Mouse (Mus musculus): ENCODE data around the gene Spon2. TPM values are rescaled to one million over a fixed set of nuclear protein-coding genes. Genes with fewer than 3 reads are reported as not detected.

Spon2 gene
- polyA plus RNA-seq, 1 experiment from 2014 or later: 23.4 TPM

DNA sequence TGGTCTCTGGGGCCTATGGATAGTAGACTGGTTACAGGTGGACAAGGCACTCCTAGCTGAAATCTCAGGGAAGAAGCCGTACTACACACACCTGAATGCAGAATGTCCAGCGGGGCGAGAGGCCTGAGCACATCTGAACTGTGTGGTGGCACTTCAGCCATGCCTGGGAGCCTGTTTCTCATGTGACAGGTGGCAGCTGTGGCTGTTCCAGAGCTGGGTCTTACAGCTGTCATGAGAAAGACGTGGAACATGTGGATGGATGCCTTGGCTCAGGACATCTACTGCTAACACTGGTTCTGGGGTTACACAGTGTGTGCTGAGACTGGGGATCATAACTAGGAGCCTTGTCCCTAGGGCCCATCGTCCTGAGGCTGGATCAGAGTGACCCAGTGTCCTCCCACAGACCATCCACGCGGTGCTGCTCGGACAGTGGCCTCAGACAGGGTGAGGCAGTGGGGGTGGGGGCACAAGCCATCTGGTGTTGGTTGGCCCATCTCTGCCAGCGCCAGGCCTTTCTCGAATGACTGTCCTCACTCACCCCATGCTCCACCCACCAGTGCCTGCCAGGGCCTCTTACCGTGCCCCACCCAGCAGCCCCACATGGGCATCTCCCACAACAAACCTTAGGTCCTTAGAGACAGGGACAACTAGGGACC lies 19.5 kb upstream of the Spon2 start:
- H3K27ac ChIP-seq (ENCODE audit: low read length): no peak overlapping the region
- H3K27me3 ChIP-seq (ENCODE audit: control insufficient read depth, insufficient read depth, low read depth, low read length): no peaks in the 10 kb centered on the region
- H3K9me3 ChIP-seq (ENCODE audit: control insufficient read depth, low read length): no peaks in the 10 kb centered on the region
- no peak overlapping the region for H3K4me2 ChIP-seq (ENCODE audit: low read depth, low read length)
- no peak for ATAC-seq (ENCODE audit: low read depth)
- no peak overlapping the region for H3K4me3 ChIP-seq (ENCODE audit: low read length)
- H3K36me3 ChIP-seq (ENCODE audit: control insufficient read depth, insufficient read depth, low read length): no peaks in the 10 kb centered on the region
- WGBS: 83% methylated on average over 11 of the region's 11 CpGs
- H3K4me1 ChIP-seq (replicated peaks; ENCODE audit: control insufficient read depth, insufficient read depth, low read length): peaks cover 19% of the 10 kb centered on the region
- H3K9ac ChIP-seq (ENCODE audit: low read length): no peak overlapping the region

DNA sequence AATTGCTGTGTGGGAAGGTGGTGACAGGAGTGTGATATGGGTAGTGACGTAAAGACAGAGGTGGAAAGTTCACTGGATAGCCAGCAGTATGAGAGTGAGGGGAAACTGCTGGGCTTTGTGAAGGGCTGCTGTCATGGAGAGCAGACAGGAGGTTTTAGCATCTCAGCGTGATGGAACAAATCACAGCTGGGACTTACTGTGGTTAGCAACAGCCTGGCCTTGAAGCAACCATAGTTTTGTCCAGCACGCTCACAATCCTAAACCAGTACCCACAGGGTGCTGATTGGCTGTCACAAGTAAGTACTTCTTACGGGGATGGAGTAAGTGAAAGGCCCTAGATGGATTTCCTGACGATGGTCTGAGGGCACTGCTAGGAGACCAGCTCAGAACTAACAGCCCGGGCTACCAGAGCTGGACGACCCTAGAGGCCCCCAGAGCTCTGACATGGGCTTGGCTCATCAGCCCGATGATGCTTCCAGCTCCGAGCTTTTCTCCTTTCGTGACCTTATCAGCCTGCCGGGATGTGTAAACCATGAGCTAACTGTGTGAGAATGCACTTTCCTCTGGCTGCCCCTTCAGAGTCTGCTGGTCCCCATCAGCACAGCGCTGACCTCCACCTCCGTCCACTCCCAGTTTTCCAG lies 16.3 kb upstream of the Spon2 start:
- Histone ChIP-seq H3K27ac (ENCODE audit: low read length) (peak overlapping the region; percentile 54), H3K4me3 (ENCODE audit: low read length) (no peak overlapping the region), H3K36me3 (ENCODE audit: control insufficient read depth, insufficient read depth, low read length) (no peaks in the 10 kb centered on the region), H3K4me1 (replicated peaks; ENCODE audit: control insufficient read depth, insufficient read depth, low read length) (peaks cover 19% of the 10 kb centered on the region), H3K9me3 (ENCODE audit: control insufficient read depth, low read length) (no peaks in the 10 kb centered on the region), H3K4me2 (ENCODE audit: low read depth, low read length) (no peak overlapping the region), H3K27me3 (ENCODE audit: control insufficient read depth, insufficient read depth, low read depth, low read length) (no peaks in the 10 kb centered on the region), H3K9ac (ENCODE audit: low read length) (no peak overlapping the region)
- ATAC-seq (ENCODE audit: low read depth): peak; percentile 90
- WGBS: 9% methylated on average over 13 of the region's 13 CpGs

DNA sequence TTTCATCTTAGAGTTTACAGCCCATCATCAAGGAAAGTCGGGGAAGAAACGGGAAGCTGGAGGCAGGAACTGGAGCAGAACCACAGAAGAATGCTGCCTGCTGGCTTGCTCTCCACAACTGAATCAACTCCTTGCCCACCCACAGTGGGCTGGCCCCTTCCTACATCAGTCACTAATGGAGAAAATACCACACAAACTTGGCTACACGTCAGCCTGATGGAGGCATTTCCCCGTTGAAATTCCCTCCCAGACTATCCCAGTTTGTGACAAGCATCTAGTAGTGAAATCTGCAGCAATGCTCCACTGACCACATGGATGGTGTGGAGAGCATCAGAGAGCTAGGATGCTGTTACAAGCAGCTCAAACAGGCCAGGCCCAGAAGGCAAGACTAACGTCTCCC lies 14.5 kb upstream of the Spon2 start:
- Histone ChIP-seq H3K4me3 (ENCODE audit: low read length) (no peak overlapping the region), H3K27ac (ENCODE audit: low read length) (no peak overlapping the region), H3K4me1 (replicated peaks; ENCODE audit: control insufficient read depth, insufficient read depth, low read length) (peaks cover 27% of the 10 kb centered on the region), H3K4me2 (ENCODE audit: low read depth, low read length) (no peak overlapping the region), H3K9ac (ENCODE audit: low read length) (no peak overlapping the region), H3K27me3 (ENCODE audit: control insufficient read depth, insufficient read depth, low read depth, low read length) (no peaks in the 10 kb centered on the region), H3K36me3 (ENCODE audit: control insufficient read depth, insufficient read depth, low read length) (no peaks in the 10 kb centered on the region), H3K9me3 (ENCODE audit: control insufficient read depth, low read length) (no peaks in the 10 kb centered on the region)
- no peak for ATAC-seq (ENCODE audit: low read depth)
- 66% methylated on average over 5 of the region's 5 CpGs for WGBS

DNA sequence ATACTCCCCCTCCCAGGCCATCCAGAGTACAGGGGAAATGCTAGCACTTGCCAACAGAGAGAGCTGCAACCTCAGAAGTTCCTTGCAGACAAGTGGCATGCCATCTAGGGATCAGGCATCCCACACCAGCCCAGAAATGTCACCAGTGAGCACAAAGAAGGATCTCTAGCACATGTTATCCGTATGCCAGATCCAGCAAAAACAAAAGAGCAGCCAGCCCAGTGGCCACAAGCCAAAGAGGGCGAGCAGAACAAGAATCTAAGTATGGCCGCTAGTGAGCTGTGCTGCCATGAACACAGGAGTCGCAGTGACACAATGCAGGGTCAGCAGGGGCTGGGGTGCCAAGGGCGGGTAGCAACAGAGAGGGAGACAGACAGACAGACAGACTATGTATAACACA lies 12.0 kb upstream of the Spon2 start:
- H3K9me3 ChIP-seq (ENCODE audit: control insufficient read depth, low read length): no peaks in the 10 kb centered on the region
- H3K4me2 ChIP-seq (ENCODE audit: low read depth, low read length): no peak overlapping the region
- H3K27ac ChIP-seq (ENCODE audit: low read length): no peak overlapping the region
- 42% methylated on average over 5 of the region's 5 CpGs for WGBS
- H3K4me1 ChIP-seq (replicated peaks; ENCODE audit: control insufficient read depth, insufficient read depth, low read length): peaks cover 26% of the 10 kb centered on the region
- no peaks in the 10 kb centered on the region for H3K36me3 ChIP-seq (ENCODE audit: control insufficient read depth, insufficient read depth, low read length)
- ATAC-seq (ENCODE audit: low read depth): no peak
- no peak overlapping the region for H3K9ac ChIP-seq (ENCODE audit: low read length)
- H3K4me3 ChIP-seq (ENCODE audit: low read length): no peak overlapping the region
- no peaks in the 10 kb centered on the region for H3K27me3 ChIP-seq (ENCODE audit: control insufficient read depth, insufficient read depth, low read depth, low read length)

DNA sequence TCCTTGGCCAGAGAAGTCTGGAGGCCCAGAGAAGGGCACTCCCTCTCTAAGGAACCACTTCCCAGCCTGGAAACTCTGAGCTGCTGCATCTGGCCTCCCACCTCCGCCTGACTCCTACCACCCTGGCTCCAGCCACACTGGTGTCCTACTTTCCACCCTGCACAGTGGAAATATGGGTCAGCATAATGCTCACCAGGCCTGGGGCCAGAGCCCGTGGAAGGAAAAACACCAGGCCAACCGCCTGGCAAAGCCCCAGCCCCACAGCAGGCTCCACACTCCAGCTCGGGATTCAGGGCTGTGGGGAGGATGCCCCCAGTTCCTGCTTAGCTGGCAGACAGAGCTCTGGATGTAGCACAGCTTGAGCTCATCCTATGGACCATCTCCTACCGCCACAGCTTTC lies 10.2 kb upstream of the Spon2 start:
- peaks cover 15% of the 10 kb centered on the region; the same call in 1 of the 2 replicates for H3K4me1 ChIP-seq (replicated peaks; ENCODE audit: control insufficient read depth, insufficient read depth, low read length)
- 37% methylated on average over 5 of the region's 5 CpGs for WGBS
- ATAC-seq (ENCODE audit: low read depth): peak; percentile 67
- no peak overlapping the region for H3K4me3 ChIP-seq (ENCODE audit: low read length)
- no peak overlapping the region for H3K4me2 ChIP-seq (ENCODE audit: low read depth, low read length)
- 0 out of 2 replicates have a peak overlapping the region, but pooled peaks have one; percentile 14 for H3K9ac ChIP-seq (ENCODE audit: low read length)
- no peaks in the 10 kb centered on the region for H3K36me3 ChIP-seq (ENCODE audit: control insufficient read depth, insufficient read depth, low read length)
- peak overlapping the region; percentile 53 for H3K27ac ChIP-seq (ENCODE audit: low read length)
- no peaks in the 10 kb centered on the region for H3K27me3 ChIP-seq (ENCODE audit: control insufficient read depth, insufficient read depth, low read depth, low read length)
- no peaks in the 10 kb centered on the region for H3K9me3 ChIP-seq (ENCODE audit: control insufficient read depth, low read length)

DNA sequence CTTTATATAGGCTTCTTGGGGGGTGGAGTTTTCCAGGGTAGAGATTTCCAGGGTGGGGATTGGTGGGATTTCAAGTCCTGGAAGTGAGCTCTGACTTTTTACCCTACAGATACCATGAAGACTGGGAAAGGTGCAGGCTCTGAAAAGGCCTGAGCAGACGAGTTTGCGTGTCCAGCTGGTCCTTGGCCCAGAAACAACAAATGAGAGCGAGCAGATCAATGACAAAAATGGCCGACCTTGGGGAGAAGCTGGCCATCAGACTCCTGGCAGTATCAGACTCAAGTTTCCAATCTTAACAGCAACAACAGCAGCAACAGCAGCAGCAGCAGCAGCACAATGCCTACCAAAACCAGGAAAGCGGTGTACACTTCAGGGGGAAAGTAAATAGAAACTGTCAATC lies 7.4 kb upstream of the Spon2 start:
- no peaks in the 10 kb centered on the region for H3K27me3 ChIP-seq (ENCODE audit: control insufficient read depth, insufficient read depth, low read depth, low read length)
- WGBS: 73% methylated on average over 5 of the region's 5 CpGs
- no peak overlapping the region for H3K4me2 ChIP-seq (ENCODE audit: low read depth, low read length)
- no peaks in the 10 kb centered on the region for H3K36me3 ChIP-seq (ENCODE audit: control insufficient read depth, insufficient read depth, low read length)
- no peaks in the 10 kb centered on the region for H3K9me3 ChIP-seq (ENCODE audit: control insufficient read depth, low read length)
- peaks cover 27% of the 10 kb centered on the region; the same call in 1 of the 2 replicates for H3K4me1 ChIP-seq (replicated peaks; ENCODE audit: control insufficient read depth, insufficient read depth, low read length)
- no peak overlapping the region for H3K9ac ChIP-seq (ENCODE audit: low read length)
- H3K4me3 ChIP-seq (ENCODE audit: low read length): no peak overlapping the region
- no peak for ATAC-seq (ENCODE audit: low read depth)
- H3K27ac ChIP-seq (ENCODE audit: low read length): no peak overlapping the region

DNA sequence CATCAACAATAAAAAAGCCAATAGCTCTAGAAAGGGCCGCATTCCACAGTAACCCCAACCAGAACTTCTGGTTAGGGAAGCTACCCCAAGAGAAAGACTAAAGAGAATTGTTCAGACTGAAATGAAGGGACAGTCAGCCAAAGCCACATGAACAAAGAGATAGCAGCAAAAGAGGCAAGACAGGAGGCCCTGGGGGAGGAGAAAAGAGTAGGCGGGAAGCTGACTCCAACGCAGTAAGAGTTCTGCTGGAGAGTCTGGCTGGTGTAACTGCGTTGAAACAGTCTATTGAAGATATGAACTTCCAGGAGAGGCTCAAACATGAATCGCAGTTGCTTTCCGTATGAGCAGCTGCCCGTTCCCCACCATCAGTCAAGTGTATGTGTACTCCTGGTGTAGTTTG lies 6.2 kb upstream of the Spon2 start:
- Histone ChIP-seq H3K27me3 (ENCODE audit: control insufficient read depth, insufficient read depth, low read depth, low read length) (no peaks in the 10 kb centered on the region), H3K36me3 (ENCODE audit: control insufficient read depth, insufficient read depth, low read length) (no peaks in the 10 kb centered on the region), H3K27ac (ENCODE audit: low read length) (no peak overlapping the region), H3K4me1 (replicated peaks; ENCODE audit: control insufficient read depth, insufficient read depth, low read length) (peaks cover 31% of the 10 kb centered on the region; the same call in 1 of the 2 replicates), H3K4me3 (ENCODE audit: low read length) (no peak overlapping the region), H3K4me2 (ENCODE audit: low read depth, low read length) (no peak overlapping the region), H3K9me3 (ENCODE audit: control insufficient read depth, low read length) (no peaks in the 10 kb centered on the region), H3K9ac (ENCODE audit: low read length) (no peak overlapping the region)
- ATAC-seq (ENCODE audit: low read depth): no peak
- WGBS: 54% methylated on average over 7 of the region's 7 CpGs

DNA sequence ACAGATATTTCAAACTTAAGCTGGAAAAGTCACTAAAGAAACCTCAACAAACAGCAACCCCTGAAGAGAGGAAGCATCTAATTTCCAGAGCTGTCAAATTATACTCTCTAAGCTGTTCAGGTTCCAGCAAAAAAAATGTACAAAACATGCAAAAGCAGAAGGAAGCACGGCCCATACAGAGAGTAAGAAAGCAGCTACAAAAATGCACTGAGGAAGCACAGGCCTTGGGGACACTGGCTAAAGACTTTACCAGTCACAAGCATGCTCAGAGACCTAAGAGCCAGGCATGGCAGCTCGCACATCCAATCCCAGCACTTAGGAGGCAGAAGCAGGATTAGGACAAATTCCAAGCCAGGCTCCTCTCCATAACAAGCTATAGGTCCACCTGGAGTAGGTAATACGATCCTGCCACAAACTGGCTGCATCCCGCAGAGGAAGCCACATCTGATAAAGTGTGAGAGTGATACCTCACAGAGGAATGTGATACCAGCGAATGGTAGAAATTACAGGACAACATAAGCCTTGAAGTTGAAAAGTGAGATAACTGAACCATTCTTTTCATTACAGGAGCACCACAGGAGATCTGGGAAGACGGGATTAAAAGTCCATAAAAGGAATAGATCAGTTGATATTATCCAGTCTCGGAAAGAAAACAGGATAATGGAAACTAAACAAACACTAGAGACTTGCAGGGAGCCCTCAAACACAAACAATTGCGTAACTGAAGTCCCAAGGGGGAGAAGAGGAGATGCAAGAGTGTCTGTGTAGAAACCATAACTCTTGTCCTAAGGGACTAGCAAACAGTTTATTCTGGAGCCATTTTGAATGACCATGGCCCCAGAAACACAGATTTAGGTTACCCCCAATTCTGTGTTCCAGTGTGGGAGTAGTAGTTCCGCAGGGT lies 4.8 kb upstream of the Spon2 start:
- no peaks in the 10 kb centered on the region for H3K9me3 ChIP-seq (ENCODE audit: control insufficient read depth, low read length)
- no peak overlapping the region for H3K4me2 ChIP-seq (ENCODE audit: low read depth, low read length)
- H3K36me3 ChIP-seq (ENCODE audit: control insufficient read depth, insufficient read depth, low read length): no peaks in the 10 kb centered on the region
- H3K4me3 ChIP-seq (ENCODE audit: low read length): no peak overlapping the region
- H3K4me1 ChIP-seq (replicated peaks; ENCODE audit: control insufficient read depth, insufficient read depth, low read length): peaks cover 38% of the 10 kb centered on the region
- no peak overlapping the region for H3K9ac ChIP-seq (ENCODE audit: low read length)
- WGBS: 32% methylated on average over 9 of the region's 9 CpGs
- no peak for ATAC-seq (ENCODE audit: low read depth)
- no peaks in the 10 kb centered on the region for H3K27me3 ChIP-seq (ENCODE audit: control insufficient read depth, insufficient read depth, low read depth, low read length)
- H3K27ac ChIP-seq (ENCODE audit: low read length): peak overlapping the region; percentile 3; the same call in 1 of the 2 replicates

DNA sequence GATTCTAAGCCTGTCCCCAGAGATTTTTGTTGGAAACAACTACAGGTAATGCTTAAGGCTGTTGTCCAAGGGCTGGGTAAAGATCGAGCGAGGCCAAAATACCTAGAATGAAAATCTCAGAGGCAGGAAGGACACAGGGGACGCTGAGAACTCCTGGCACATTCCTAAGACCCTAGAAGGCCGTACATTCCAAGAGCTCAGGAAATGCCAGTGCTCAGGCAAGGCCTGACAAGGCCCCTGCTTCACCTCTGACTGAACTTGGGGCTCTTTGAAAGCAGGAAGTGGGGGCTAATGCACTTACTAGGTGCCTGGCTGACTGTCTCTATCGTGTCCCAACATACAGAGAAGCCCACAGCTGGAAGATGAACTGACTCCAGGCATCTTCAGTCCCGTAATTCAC lies 4.1 kb upstream of the Spon2 start:
- Histone ChIP-seq H3K9me3 (ENCODE audit: control insufficient read depth, low read length) (no peaks in the 10 kb centered on the region), H3K27me3 (ENCODE audit: control insufficient read depth, insufficient read depth, low read depth, low read length) (no peaks in the 10 kb centered on the region), H3K9ac (ENCODE audit: low read length) (no peak overlapping the region), H3K36me3 (ENCODE audit: control insufficient read depth, insufficient read depth, low read length) (no peaks in the 10 kb centered on the region), H3K4me2 (ENCODE audit: low read depth, low read length) (no peak overlapping the region), H3K4me1 (replicated peaks; ENCODE audit: control insufficient read depth, insufficient read depth, low read length) (peaks cover 43% of the 10 kb centered on the region), H3K4me3 (ENCODE audit: low read length) (no peak overlapping the region), H3K27ac (ENCODE audit: low read length) (peak overlapping the region; percentile 3; the same call in 1 of the 2 replicates)
- 17% methylated on average over 6 of the region's 6 CpGs for WGBS
- no peak for ATAC-seq (ENCODE audit: low read depth)
